Mouse (Mus musculus): ENCODE data around the gene Mrpl28. TPM values are rescaled to one million over a fixed set of nuclear protein-coding genes. Genes with fewer than 3 reads are reported as not detected.
A peak's percentile ranks its signal among the peaks of the same experiment; 100 is the strongest.
"Not testable (repeated sequence)": the region's sequence is repeated elsewhere in the genome, so short reads cannot be mapped to it uniquely, and the experiment has no call there.

Mrpl28 gene
- total and polyA plus RNA-seq, 3 experiments, result 90.5 to 161 (median 148) TPM

DNA sequence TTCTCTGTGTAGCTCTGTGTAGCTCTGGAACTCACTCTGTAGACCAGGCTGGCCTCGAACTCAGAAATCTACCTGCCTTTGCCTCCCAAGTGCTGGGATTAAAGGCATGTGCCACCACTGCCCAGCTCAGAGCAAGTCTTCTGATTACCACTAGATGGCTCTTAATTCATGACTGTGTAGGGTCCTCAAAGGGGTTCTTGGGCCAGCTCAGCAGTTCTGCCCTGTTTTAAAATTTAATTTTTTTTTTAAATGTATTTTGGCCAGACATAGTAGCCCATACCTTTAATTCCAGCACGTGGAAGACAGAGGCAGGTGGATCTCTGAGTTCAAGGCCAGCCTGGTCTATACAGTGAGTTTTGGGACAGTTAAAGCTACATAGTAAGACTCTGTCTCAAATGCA, 51.9 kb downstream of the Mrpl28 start:
- H3K27ac ChIP-seq (ENCODE audit: insufficient read depth, low read depth); H3K4me1 ChIP-seq (ENCODE audit: control insufficient read depth in 1 of 2, insufficient read depth in 2 of 2); H3K4me3 ChIP-seq (replicated peaks in 1 of 3; ENCODE audit: low read depth in 2 of 3, low read length in 2 of 3, poor library complexity in 1 of 3); in situ Hi-C loops (cut with MboI; ENCODE audit: low pct_ligation_motif_present, low pct_unique_long_range_greater_than_20kb, low sequenced_read_pairs); H3K27me3 ChIP-seq (replicated peaks); H3K9ac ChIP-seq (ENCODE audit: insufficient read depth, low read depth); H3K9me3 ChIP-seq (replicated peaks; ENCODE audit: low read length); H3K79me2 ChIP-seq (replicated peaks; ENCODE audit: control insufficient read depth, extremely low read depth, insufficient read depth, poor library complexity, severe bottlenecking); H3K4me2 ChIP-seq (ENCODE audit: insufficient read depth, low read depth, poor library complexity, severe bottlenecking); dilution Hi-C loops (cut with MboI; ENCODE audit: extremely low pct_ligation_motif_present, extremely low pct_unique_long_range_greater_than_20kb, low sequenced_read_pairs); DNase-seq (ENCODE audit: extremely low read depth): not testable (repeated sequence)
- TF ChIP-seq CTCF (conservative IDR thresholded peaks at IDR 0.05 in 1 of 2, IDR thresholded peaks at IDR 0.05 in 1 of 2; ENCODE audit: low read depth in 2 of 2, low read length in 2 of 2) (peak in 1 of 2 experiments; percentile 28; a peak in 2 of 4 replicates), SMC3 (IDR thresholded peaks at IDR 0.05; ENCODE audit: low read depth, low read length) (peak; percentile 2; the same call in 1 of the 2 replicates)
- peaks cover 11 to 67% of the 10 kb centered on the region in 2 experiments for H3K36me3 ChIP-seq (replicated peaks in 1 of 2; ENCODE audit: control insufficient read depth in 1 of 2, insufficient read depth in 1 of 2, low read length in 1 of 2)

Other genes with a start within 250 kb of the Mrpl28 start
- 43.6 and 52.5 TPM in 2 replicates for gene Mettl26, start 248.4 kb upstream of the Mrpl28 start, total RNA-seq (2012; rRNA removed)
- 31.9 and 33.0 TPM in 2 replicates for gene Mettl26, start 248.4 kb upstream of the Mrpl28 start, total RNA-seq (2014; rRNA removed)
- gene Mettl26, start 248.4 kb upstream of the Mrpl28 start, polyA plus RNA-seq (2012; ENCODE audit: insufficient read length, low read depth), result 29.8 and 32.0 TPM in 2 replicates
- 0.25 and 0.34 TPM in 2 replicates for gene Wfikkn1, start 242.6 kb upstream of the Mrpl28 start, total RNA-seq (2012; rRNA removed)
- 0.11 TPM in 1 of 2 replicates, not detected in the other for gene Wfikkn1, start 242.6 kb upstream of the Mrpl28 start, total RNA-seq (2014; rRNA removed)
- 0.48 and 0.69 TPM in 2 replicates for gene Wfikkn1, start 242.6 kb upstream of the Mrpl28 start, polyA plus RNA-seq (2012; ENCODE audit: insufficient read length, low read depth)
- 6.6 and 8.0 TPM in 2 replicates for gene Rab40c, start 203.8 kb upstream of the Mrpl28 start, total RNA-seq (2012; rRNA removed)
- 7.9 and 9.2 TPM in 2 replicates for gene Rab40c, start 203.8 kb upstream of the Mrpl28 start, total RNA-seq (2014; rRNA removed)
- gene Rab40c, start 203.8 kb upstream of the Mrpl28 start, polyA plus RNA-seq (2012; ENCODE audit: insufficient read length, low read depth), result 14.4 and 14.8 TPM in 2 replicates
- 28.1 and 29.2 TPM in 2 replicates for gene Pigq, start 178.6 kb upstream of the Mrpl28 start, total RNA-seq (2012; rRNA removed)
- 15.1 and 18.5 TPM in 2 replicates for gene Pigq, start 178.6 kb upstream of the Mrpl28 start, total RNA-seq (2014; rRNA removed)
- gene Pigq, start 178.6 kb upstream of the Mrpl28 start, polyA plus RNA-seq (2012; ENCODE audit: insufficient read length, low read depth), result 75.0 and 97.2 TPM in 2 replicates
- not detected in 2 replicates for gene Nhlrc4, start 178.5 kb upstream of the Mrpl28 start, total RNA-seq (2012; rRNA removed)
- not detected in 2 replicates for gene Nhlrc4, start 178.5 kb upstream of the Mrpl28 start, total RNA-seq (2014; rRNA removed)
- gene Nhlrc4, start 178.5 kb upstream of the Mrpl28 start, polyA plus RNA-seq (2012; ENCODE audit: insufficient read length, low read depth), result not detected in 2 replicates
- not detected in 2 replicates for gene A930017K11Rik, start 170.9 kb upstream of the Mrpl28 start, total RNA-seq (2012; rRNA removed)
- not detected in 2 replicates for gene A930017K11Rik, start 170.9 kb upstream of the Mrpl28 start, total RNA-seq (2014; rRNA removed)
- gene A930017K11Rik, start 170.9 kb upstream of the Mrpl28 start, polyA plus RNA-seq (2012; ENCODE audit: insufficient read length, low read depth), result not detected in 2 replicates
- gene Capn15, start 137.7 kb upstream of the Mrpl28 start, total RNA-seq (2012; rRNA removed), result 6.0 and 7.5 TPM in 2 replicates
- 1.5 and 2.1 TPM in 2 replicates for gene Capn15, start 137.7 kb upstream of the Mrpl28 start, total RNA-seq (2014; rRNA removed)
- gene Capn15, start 137.7 kb upstream of the Mrpl28 start, polyA plus RNA-seq (2012; ENCODE audit: insufficient read length, low read depth), result 11.4 and 11.5 TPM in 2 replicates
- 3.1 and 4.6 TPM in 2 replicates for gene Rab11fip3, start 53.9 kb upstream of the Mrpl28 start, total RNA-seq (2012; rRNA removed)
- gene Rab11fip3, start 53.9 kb upstream of the Mrpl28 start, total RNA-seq (2014; rRNA removed), result 3.1 and 3.5 TPM in 2 replicates
- gene Rab11fip3, start 53.9 kb upstream of the Mrpl28 start, polyA plus RNA-seq (2012; ENCODE audit: insufficient read length, low read depth), result 7.6 and 7.8 TPM in 2 replicates
- gene Decr2, start 33.2 kb upstream of the Mrpl28 start, total RNA-seq (2012; rRNA removed), result 12.9 and 16.8 TPM in 2 replicates
- gene Decr2, start 33.2 kb upstream of the Mrpl28 start, total RNA-seq (2014; rRNA removed), result 21.0 TPM in 2 replicates
- gene Decr2, start 33.2 kb upstream of the Mrpl28 start, polyA plus RNA-seq (2012; ENCODE audit: insufficient read length, low read depth), result 12.6 and 13.1 TPM in 2 replicates
- gene Nme4, start 27.9 kb upstream of the Mrpl28 start, total RNA-seq (2012; rRNA removed), result 0.47 and 0.55 TPM in 2 replicates
- 0.46 TPM in 1 of 2 replicates, not detected in the other for gene Nme4, start 27.9 kb upstream of the Mrpl28 start, total RNA-seq (2014; rRNA removed)
- 0.27 and 0.56 TPM in 2 replicates for gene Nme4, start 27.9 kb upstream of the Mrpl28 start, polyA plus RNA-seq (2012; ENCODE audit: insufficient read length, low read depth)
- gene Tmem8, start 10.2 kb upstream of the Mrpl28 start, total RNA-seq (2012; rRNA removed), result 2.3 and 3.6 TPM in 2 replicates
- gene Tmem8, start 10.2 kb upstream of the Mrpl28 start, total RNA-seq (2014; rRNA removed), result 1.8 and 2.8 TPM in 2 replicates
- 3.9 and 4.6 TPM in 2 replicates for gene Tmem8, start 10.2 kb upstream of the Mrpl28 start, polyA plus RNA-seq (2012; ENCODE audit: insufficient read length, low read depth)
- gene Axin1, start 15.2 kb downstream of the Mrpl28 start, total RNA-seq (2012; rRNA removed), result 28.5 and 33.2 TPM in 2 replicates
- 27.8 and 28.5 TPM in 2 replicates for gene Axin1, start 15.2 kb downstream of the Mrpl28 start, total RNA-seq (2014; rRNA removed)
- 38.8 and 43.4 TPM in 2 replicates for gene Axin1, start 15.2 kb downstream of the Mrpl28 start, polyA plus RNA-seq (2012; ENCODE audit: insufficient read length, low read depth)
- 0.38 and 0.50 TPM in 2 replicates for gene Pdia2, start 75.6 kb downstream of the Mrpl28 start, total RNA-seq (2012; rRNA removed)
- gene Pdia2, start 75.6 kb downstream of the Mrpl28 start, total RNA-seq (2014; rRNA removed), result not detected in 2 replicates
- gene Pdia2, start 75.6 kb downstream of the Mrpl28 start, polyA plus RNA-seq (2012; ENCODE audit: insufficient read length, low read depth), result not detected in 2 replicates
- 1.8 and 8.1 TPM in 2 replicates for gene Rgs11, start 79.5 kb downstream of the Mrpl28 start, total RNA-seq (2012; rRNA removed)
- 0.28 and 0.40 TPM in 2 replicates for gene Rgs11, start 79.5 kb downstream of the Mrpl28 start, total RNA-seq (2014; rRNA removed)
- gene Rgs11, start 79.5 kb downstream of the Mrpl28 start, polyA plus RNA-seq (2012; ENCODE audit: insufficient read length, low read depth), result 0.13 TPM in 1 of 2 replicates, not detected in the other
- gene Arhgdig, start 84.3 kb downstream of the Mrpl28 start, total RNA-seq (2012; rRNA removed), result 10.1 and 10.3 TPM in 2 replicates
- gene Arhgdig, start 84.3 kb downstream of the Mrpl28 start, total RNA-seq (2014; rRNA removed), result 0.24 TPM in 1 of 2 replicates, not detected in the other
- 0.60 and 1.6 TPM in 2 replicates for gene Arhgdig, start 84.3 kb downstream of the Mrpl28 start, polyA plus RNA-seq (2012; ENCODE audit: insufficient read length, low read depth)
- gene Fam234a, start 120.7 kb downstream of the Mrpl28 start, total RNA-seq (2012; rRNA removed), result 4.9 and 8.3 TPM in 2 replicates
- gene Fam234a, start 120.7 kb downstream of the Mrpl28 start, total RNA-seq (2014; rRNA removed), result 3.6 and 4.1 TPM in 2 replicates
- 9.0 and 13.3 TPM in 2 replicates for gene Fam234a, start 120.7 kb downstream of the Mrpl28 start, polyA plus RNA-seq (2012; ENCODE audit: insufficient read length, low read depth)
- 46.1 and 63.0 TPM in 2 replicates for gene Luc7l, start 129.4 kb downstream of the Mrpl28 start, total RNA-seq (2012; rRNA removed)
- gene Luc7l, start 129.4 kb downstream of the Mrpl28 start, total RNA-seq (2014; rRNA removed), result 70.2 and 75.9 TPM in 2 replicates
- gene Luc7l, start 129.4 kb downstream of the Mrpl28 start, polyA plus RNA-seq (2012; ENCODE audit: insufficient read length, low read depth), result 68.6 and 76.0 TPM in 2 replicates